Mouse (Mus musculus): ENCODE measurements around the gene Mertk. TPM values are rescaled to one million over a fixed set of nuclear protein-coding genes. Genes with fewer than 3 reads are reported as not detected.

Gene Mertk
- polyA plus RNA-seq, 1 experiment from 2014 or later, result 3.0 TPM

- no peak overlapping the region for H3K9ac ChIP-seq (ENCODE audit: low read length)
- H3K9me3 ChIP-seq (ENCODE audit: control insufficient read depth, low read length), result no peaks in the 10 kb centered on the region
- 82% methylated on average over 7 of the region's 7 CpGs for WGBS
- no peaks in the 10 kb centered on the region for H3K36me3 ChIP-seq (ENCODE audit: control insufficient read depth, insufficient read depth, low read length)
- H3K4me2 ChIP-seq, result no peak overlapping the region
- no peaks in the 10 kb centered on the region for H3K27me3 ChIP-seq (ENCODE audit: control insufficient read depth, insufficient read depth, low read length)
- ATAC-seq (ENCODE audit: low FRiP score) (no peak), DNase-seq (ENCODE audit: low spot score, missing footprints) (no peak)
- no peak overlapping the region for H3K4me3 ChIP-seq (ENCODE audit: low read depth, low read length)
- no peak overlapping the region for H3K27ac ChIP-seq (ENCODE audit: low read depth, low read length)
- no peaks in the 10 kb centered on the region for H3K4me1 ChIP-seq (ENCODE audit: control insufficient read depth, insufficient read depth, low read length)
Measured at GRCm38 (mm10) chr2:128729141-128729540, 30.4 kb downstream of the Mertk start.

GRCm38 (mm10) chr2:128731514-128731913, 32.8 kb downstream of the Mertk start:
- H3K27ac ChIP-seq (ENCODE audit: low read depth, low read length), result no peak overlapping the region

GRCm38 (mm10) chr2:128731951-128732350, 33.2 kb downstream of the Mertk start:
- DNase-seq (ENCODE audit: low spot score, missing footprints), result no peak
- Histone ChIP-seq H3K27me3 (ENCODE audit: control insufficient read depth, insufficient read depth, low read length) (no peaks in the 10 kb centered on the region), H3K4me3 (ENCODE audit: low read depth, low read length) (no peak overlapping the region), H3K9ac (ENCODE audit: low read length) (no peak overlapping the region), H3K9me3 (ENCODE audit: control insufficient read depth, low read length) (no peaks in the 10 kb centered on the region), H3K4me1 (ENCODE audit: control insufficient read depth, insufficient read depth, low read length) (no peaks in the 10 kb centered on the region), H3K4me2 (no peak overlapping the region), H3K36me3 (ENCODE audit: control insufficient read depth, insufficient read depth, low read length) (no peaks in the 10 kb centered on the region), H3K27ac (ENCODE audit: low read depth, low read length) (no peak overlapping the region)
- ATAC-seq (ENCODE audit: low FRiP score), result no peak
- 80% methylated on average over 1 of the region's 1 CpGs for WGBS

More at GRCm38 (mm10) chr2:128731514-128731913, 32.8 kb downstream of the Mertk start:
- DNase-seq (ENCODE audit: low spot score, missing footprints), result no peak
- ATAC-seq (ENCODE audit: low FRiP score), result no peak
- H3K27me3 ChIP-seq (ENCODE audit: control insufficient read depth, insufficient read depth, low read length), result no peaks in the 10 kb centered on the region
- H3K9me3 ChIP-seq (ENCODE audit: control insufficient read depth, low read length), result no peaks in the 10 kb centered on the region
- no peak overlapping the region for H3K9ac ChIP-seq (ENCODE audit: low read length)
- WGBS, result 80% methylated on average over 10 of the region's 10 CpGs
- no peak overlapping the region for H3K4me2 ChIP-seq
- H3K4me3 ChIP-seq (ENCODE audit: low read depth, low read length), result no peak overlapping the region
- no peaks in the 10 kb centered on the region for H3K36me3 ChIP-seq (ENCODE audit: control insufficient read depth, insufficient read depth, low read length)
- no peaks in the 10 kb centered on the region for H3K4me1 ChIP-seq (ENCODE audit: control insufficient read depth, insufficient read depth, low read length)

GRCm38 (mm10) chr2:128735089-128735488, 36.3 kb downstream of the Mertk start:
- 76% methylated on average over 3 of the region's 3 CpGs for WGBS
- no peak overlapping the region for H3K4me2 ChIP-seq

GRCm38 (mm10) chr2:128737051-128737450, 38.3 kb downstream of the Mertk start:
- H3K27me3 ChIP-seq (ENCODE audit: control insufficient read depth, insufficient read depth, low read length), result no peaks in the 10 kb centered on the region
- WGBS, result 95% methylated on average over 2 of the region's 2 CpGs
- H3K4me1 ChIP-seq (ENCODE audit: control insufficient read depth, insufficient read depth, low read length), result no peaks in the 10 kb centered on the region
- no peak overlapping the region for H3K4me2 ChIP-seq
- H3K9me3 ChIP-seq (ENCODE audit: control insufficient read depth, low read length), result no peaks in the 10 kb centered on the region
- H3K27ac ChIP-seq (ENCODE audit: low read depth, low read length), result no peak overlapping the region
- H3K9ac ChIP-seq (ENCODE audit: low read length), result no peak overlapping the region
- no peaks in the 10 kb centered on the region for H3K36me3 ChIP-seq (ENCODE audit: control insufficient read depth, insufficient read depth, low read length)
- no peak overlapping the region for H3K4me3 ChIP-seq (ENCODE audit: low read depth, low read length)
- ATAC-seq (ENCODE audit: low FRiP score) (no peak), DNase-seq (ENCODE audit: low spot score, missing footprints) (no peak)

More at GRCm38 (mm10) chr2:128735089-128735488, 36.3 kb downstream of the Mertk start:
- no peaks in the 10 kb centered on the region for H3K36me3 ChIP-seq (ENCODE audit: control insufficient read depth, insufficient read depth, low read length)
- no peak overlapping the region for H3K4me3 ChIP-seq (ENCODE audit: low read depth, low read length)
- no peak overlapping the region for H3K27ac ChIP-seq (ENCODE audit: low read depth, low read length)
- H3K9ac ChIP-seq (ENCODE audit: low read length), result no peak overlapping the region
- DNase-seq (ENCODE audit: low spot score, missing footprints), result no peak
- H3K9me3 ChIP-seq (ENCODE audit: control insufficient read depth, low read length), result no peaks in the 10 kb centered on the region
- no peaks in the 10 kb centered on the region for H3K27me3 ChIP-seq (ENCODE audit: control insufficient read depth, insufficient read depth, low read length)
- H3K4me1 ChIP-seq (ENCODE audit: control insufficient read depth, insufficient read depth, low read length), result no peaks in the 10 kb centered on the region
- ATAC-seq (ENCODE audit: low FRiP score), result no peak

- Histone ChIP-seq H3K9me3 (ENCODE audit: control insufficient read depth, low read length) (no peaks in the 10 kb centered on the region), H3K9ac (ENCODE audit: low read length) (no peak overlapping the region), H3K27me3 (ENCODE audit: control insufficient read depth, insufficient read depth, low read length) (no peaks in the 10 kb centered on the region), H3K4me3 (ENCODE audit: low read depth, low read length) (no peak overlapping the region), H3K4me1 (ENCODE audit: control insufficient read depth, insufficient read depth, low read length) (no peaks in the 10 kb centered on the region), H3K4me2 (no peak overlapping the region), H3K27ac (ENCODE audit: low read depth, low read length) (no peak overlapping the region), H3K36me3 (ENCODE audit: control insufficient read depth, insufficient read depth, low read length) (no peaks in the 10 kb centered on the region)
- WGBS, result 86% methylated on average over 4 of the region's 4 CpGs
- no peak for ATAC-seq (ENCODE audit: low FRiP score)
- DNase-seq (ENCODE audit: low spot score, missing footprints), result no peak
Measured at GRCm38 (mm10) chr2:128737796-128738195, 39.0 kb downstream of the Mertk start.

- WGBS, result 93% methylated on average over 10 of the region's 10 CpGs
- no peaks in the 10 kb centered on the region for H3K4me1 ChIP-seq (ENCODE audit: control insufficient read depth, insufficient read depth, low read length)
- H3K9ac ChIP-seq (ENCODE audit: low read length), result no peak overlapping the region
- H3K9me3 ChIP-seq (ENCODE audit: control insufficient read depth, low read length), result no peaks in the 10 kb centered on the region
- no peak overlapping the region for H3K4me2 ChIP-seq
- DNase-seq (ENCODE audit: low spot score, missing footprints) (no peak), ATAC-seq (ENCODE audit: low FRiP score) (no peak)
- H3K27ac ChIP-seq (ENCODE audit: low read depth, low read length), result no peak overlapping the region
- no peaks in the 10 kb centered on the region for H3K27me3 ChIP-seq (ENCODE audit: control insufficient read depth, insufficient read depth, low read length)
- H3K4me3 ChIP-seq (ENCODE audit: low read depth, low read length), result no peak overlapping the region
- no peaks in the 10 kb centered on the region for H3K36me3 ChIP-seq (ENCODE audit: control insufficient read depth, insufficient read depth, low read length)
Measured at GRCm38 (mm10) chr2:128738725-128739258, 40.0 kb downstream of the Mertk start.

- WGBS, result 65% methylated on average over 12 of the region's 12 CpGs
- H3K4me1 ChIP-seq (ENCODE audit: control insufficient read depth, insufficient read depth, low read length), result no peaks in the 10 kb centered on the region
- no peaks in the 10 kb centered on the region for H3K36me3 ChIP-seq (ENCODE audit: control insufficient read depth, insufficient read depth, low read length)
- DNase-seq (ENCODE audit: low spot score, missing footprints), result peak; percentile 68
- no peak for ATAC-seq (ENCODE audit: low FRiP score)
- H3K4me3 ChIP-seq (ENCODE audit: low read depth, low read length), result no peak overlapping the region
- no peaks in the 10 kb centered on the region for H3K9me3 ChIP-seq (ENCODE audit: control insufficient read depth, low read length)
- no peaks in the 10 kb centered on the region for H3K27me3 ChIP-seq (ENCODE audit: control insufficient read depth, insufficient read depth, low read length)
- no peak overlapping the region for H3K4me2 ChIP-seq
- H3K27ac ChIP-seq (ENCODE audit: low read depth, low read length), result no peak overlapping the region
- H3K9ac ChIP-seq (ENCODE audit: low read length), result no peak overlapping the region
Measured at GRCm38 (mm10) chr2:128745879-128746620, 47.3 kb downstream of the Mertk start.

GRCm38 (mm10) chr2:128746621-128747151, 47.9 kb downstream of the Mertk start:
- no peak overlapping the region for H3K27ac ChIP-seq (ENCODE audit: low read depth, low read length)
- H3K9ac ChIP-seq (ENCODE audit: low read length), result no peak overlapping the region
- 81% methylated on average over 5 of the region's 5 CpGs for WGBS
- no peaks in the 10 kb centered on the region for H3K9me3 ChIP-seq (ENCODE audit: control insufficient read depth, low read length)
- H3K36me3 ChIP-seq (ENCODE audit: control insufficient read depth, insufficient read depth, low read length), result no peaks in the 10 kb centered on the region
- DNase-seq (ENCODE audit: low spot score, missing footprints) (peak; percentile 72), ATAC-seq (ENCODE audit: low FRiP score) (no peak)
- H3K4me1 ChIP-seq (ENCODE audit: control insufficient read depth, insufficient read depth, low read length), result no peaks in the 10 kb centered on the region
- H3K4me3 ChIP-seq (ENCODE audit: low read depth, low read length), result no peak overlapping the region
- no peaks in the 10 kb centered on the region for H3K27me3 ChIP-seq (ENCODE audit: control insufficient read depth, insufficient read depth, low read length)
- H3K4me2 ChIP-seq, result no peak overlapping the region

Data from midbrain, embryonic 11.5 days (tissue).